Mouse (Mus musculus) cerebellum, adult 8-10 months (tissue): ENCODE data around the gene Hint1.

Experiments
- DNase-seq: peaks from one replicate; pipeline ENCODE4 v3.0.0; 2022

Gene Hint1

DNA sequence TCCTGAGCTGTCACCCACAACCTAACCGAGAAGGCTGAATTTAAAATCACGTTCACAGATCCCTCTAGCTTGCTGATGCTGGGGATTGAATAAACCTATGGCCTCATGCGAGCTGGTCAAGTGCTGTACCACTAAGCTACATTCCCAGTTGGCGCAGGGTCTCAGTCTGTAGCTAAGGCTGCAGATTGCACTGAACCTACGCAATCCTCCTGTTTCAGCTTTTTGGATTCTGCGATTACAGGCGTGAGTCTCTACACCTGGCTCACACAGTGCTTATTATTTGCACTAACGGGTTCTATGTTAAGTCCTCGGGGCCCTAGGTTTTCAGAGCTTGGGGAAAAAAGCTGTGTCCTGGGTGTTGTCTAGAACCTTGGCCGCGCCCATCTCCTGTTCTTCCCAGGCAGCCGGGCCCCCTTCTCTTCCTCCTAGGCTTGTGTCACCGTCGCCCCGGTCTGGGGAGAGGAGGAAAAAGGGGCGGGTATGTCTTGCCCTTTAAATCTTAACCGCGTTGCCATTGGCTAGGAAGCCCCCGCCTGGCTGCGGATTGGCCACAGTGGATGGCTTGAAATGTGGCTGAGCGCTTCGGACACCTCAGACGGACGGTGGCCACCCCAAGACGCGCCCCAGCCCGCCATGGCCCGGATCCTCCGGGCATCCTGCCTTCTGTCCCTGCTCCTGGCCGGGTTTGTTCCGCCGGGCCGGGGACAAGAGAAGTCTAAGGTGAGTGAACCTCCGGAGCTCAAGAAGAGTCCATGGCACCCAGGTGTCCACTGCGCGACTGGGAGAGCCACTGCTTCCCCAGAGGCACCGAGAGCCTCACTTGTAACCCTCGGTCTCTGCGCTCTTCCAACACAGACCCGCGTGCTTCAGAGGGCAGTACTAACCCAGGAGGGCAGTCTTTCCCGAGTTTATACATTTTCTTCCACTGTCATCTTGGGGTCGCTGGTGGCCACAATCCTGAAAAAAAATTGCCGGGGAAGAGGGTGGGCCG lies 36.4 kb downstream of the Hint1 start, which contains the start of gene Gpx3:
Gpx3 (plus strand) TSS at position 121 of the 991 bp plus-strand sequence.
- peak; percentile 69 for DNase-seq

DNA sequence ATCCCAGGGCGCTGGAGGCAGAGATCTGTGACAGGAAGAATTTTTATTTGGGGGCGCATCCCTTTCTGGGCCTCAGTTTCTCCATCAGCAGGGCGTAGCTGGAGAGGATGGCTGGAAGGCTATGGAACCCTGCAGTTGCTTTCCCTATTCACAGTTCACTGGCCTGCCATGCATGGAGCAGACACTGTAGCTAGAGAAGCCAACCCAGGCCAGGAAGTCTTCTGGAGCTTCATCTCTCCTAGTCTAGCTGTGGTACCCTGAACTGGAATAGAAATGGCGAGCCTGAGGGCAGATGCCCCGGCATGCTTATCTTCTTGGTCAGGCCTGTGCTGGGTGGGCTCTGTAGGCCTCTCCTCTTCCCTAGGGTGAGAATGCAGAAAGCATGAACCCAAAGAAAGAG lies 37.2 kb downstream of the Hint1 start:
- no peak for DNase-seq

DNA sequence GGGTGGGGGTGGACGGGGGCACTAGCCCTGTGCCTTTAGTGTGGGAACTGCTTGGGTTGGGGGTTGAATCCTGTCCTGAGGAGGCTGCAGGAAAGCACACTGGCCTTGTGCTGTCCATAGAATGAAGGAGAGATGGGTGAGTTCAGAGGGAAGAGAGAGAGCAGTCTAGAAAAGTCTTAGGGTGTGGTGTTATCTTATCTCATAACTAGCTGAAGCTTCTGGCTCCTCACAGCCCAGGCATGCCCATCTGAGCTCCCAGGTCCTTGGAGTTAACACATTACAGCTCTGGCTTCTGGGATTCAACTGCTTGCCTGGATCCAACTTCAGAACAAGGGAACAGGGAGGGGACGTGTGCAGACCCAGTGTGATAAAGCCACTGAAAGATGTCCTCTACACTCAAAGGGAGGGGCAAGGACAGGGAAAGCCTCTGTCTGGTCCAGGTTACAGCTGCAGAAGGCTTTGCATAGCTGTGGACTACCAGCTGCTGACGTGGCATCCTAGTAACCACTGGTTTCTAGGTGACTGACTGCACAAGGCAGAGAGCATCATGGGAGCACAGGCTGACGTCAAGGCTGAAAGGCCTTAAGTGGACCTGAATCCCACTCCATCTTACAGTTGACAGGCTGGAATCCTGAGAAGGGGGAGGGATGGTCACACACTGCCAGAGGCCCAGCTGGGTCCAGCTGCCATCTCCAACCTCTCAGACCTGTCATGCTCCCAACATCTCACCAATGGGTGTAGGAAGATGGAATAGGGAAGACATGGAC lies 37.9 kb downstream of the Hint1 start:
- DNase-seq: no peak

DNA sequence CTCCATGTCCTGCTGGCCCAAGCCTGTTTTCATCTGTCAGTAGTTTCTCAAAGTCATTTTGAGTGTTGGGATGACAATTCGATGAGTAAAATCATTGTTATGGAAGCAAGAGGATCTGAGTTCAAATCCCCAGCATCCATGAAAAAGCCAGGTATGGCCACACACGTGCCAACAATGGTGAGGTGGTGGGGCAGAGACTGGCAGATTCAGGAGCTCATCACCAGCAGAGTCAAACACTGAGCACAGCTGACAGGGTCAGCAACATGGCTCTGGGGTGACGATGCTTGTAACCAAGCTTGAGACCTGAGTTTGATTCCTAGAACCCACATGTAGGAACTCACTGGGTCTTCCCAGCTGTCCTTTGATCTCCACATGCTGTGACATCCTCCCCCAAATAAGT lies 38.9 kb downstream of the Hint1 start:
- DNase-seq: no peak

DNA sequence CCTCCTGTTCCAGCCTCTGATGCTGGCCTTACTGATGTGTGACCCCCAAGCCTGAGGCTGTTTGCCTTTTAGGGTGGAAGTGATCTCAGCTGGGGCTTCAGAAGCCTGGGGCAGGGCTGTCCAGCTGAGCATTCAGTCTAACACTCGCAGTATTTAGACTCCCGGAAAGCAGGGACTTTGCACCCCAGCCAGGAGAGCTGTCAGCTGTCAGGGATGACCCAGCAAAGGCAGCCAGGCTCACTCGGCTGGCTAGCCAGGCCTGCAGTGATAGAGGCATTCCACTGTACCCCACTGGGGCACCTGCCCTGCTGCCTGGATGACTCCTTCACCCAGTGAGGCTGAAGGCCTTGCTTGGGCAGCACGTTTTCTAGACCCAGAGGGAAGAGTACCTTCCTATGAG lies 39.7 kb downstream of the Hint1 start:
- DNase-seq: no peak

GRCm38 (mm10) chr11:54906466-54906865 lies 40.3 kb downstream of the Hint1 start:
- no peak for DNase-seq

DNA sequence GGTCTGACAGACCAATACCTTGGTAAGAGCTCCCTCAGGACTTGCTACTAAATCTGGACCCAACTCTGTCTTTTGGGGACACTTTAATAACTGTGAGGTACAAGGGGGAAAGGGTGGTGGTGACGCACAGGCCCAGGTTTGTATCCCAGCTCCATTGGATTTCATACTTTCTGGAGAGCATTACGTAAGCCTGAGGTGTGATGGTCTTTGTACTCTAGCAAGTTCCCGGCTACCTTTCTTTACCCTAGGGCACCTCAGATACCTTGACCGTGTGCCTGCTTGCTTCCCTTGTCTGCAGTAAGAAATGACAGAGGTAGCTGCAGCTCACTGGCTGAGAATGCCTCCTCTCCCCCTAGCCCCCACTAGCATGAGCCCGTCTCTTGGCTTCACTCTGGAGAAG lies 41.1 kb downstream of the Hint1 start:
- no peak for DNase-seq

GRCm38 (mm10) chr11:54909273-54909672 lies 43.1 kb downstream of the Hint1 start:
- DNase-seq: no peak

DNA sequence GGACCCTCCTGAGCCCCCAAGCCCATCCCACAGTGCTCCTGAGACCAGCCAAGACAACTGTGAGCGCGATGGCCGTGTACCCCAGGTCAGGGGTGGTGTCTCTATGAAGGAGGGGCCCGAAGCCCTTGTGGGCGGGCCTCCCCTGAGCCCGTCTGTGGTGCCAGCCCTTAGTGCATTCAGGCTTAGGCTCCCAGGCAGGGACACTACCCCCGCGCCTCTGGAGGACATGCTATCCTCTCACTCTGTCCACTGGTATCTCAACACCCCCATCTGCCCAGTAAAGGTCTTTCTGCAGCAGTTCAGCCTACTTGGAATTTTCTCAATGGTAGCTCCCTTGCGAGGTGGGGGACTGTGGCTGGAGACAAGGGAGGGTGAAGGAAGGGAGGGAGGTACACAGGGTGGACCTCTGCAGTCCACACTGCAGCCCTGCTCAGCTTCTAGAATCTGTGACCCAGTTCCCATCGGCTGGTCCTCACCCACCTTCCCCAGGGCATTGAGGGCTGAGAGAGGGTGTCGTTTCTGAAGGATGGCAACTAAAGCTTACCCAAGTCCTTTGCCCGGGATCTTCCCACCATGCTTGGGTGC lies 44.0 kb downstream of the Hint1 start:
- DNase-seq: no peak

DNA sequence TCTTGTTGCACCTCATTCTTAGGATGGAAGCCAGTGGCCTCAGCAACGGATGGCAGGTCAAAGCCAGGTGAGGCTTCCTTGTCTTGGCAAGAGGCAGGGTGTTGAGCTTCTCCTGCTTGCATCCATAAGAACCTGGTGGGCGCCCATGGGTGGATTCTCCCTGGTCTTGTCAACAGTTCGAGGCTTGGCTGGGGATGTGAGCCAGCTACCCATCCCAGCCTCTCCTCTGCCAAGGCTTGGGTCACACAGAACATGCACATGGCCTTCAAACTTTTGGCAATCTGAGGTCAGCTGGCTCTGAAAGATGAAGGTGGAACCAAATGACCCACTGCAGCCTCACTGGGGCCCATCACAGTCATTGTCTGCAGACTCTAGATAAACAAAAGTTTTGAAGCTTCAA lies 45.0 kb downstream of the Hint1 start:
- DNase-seq: no peak

DNA sequence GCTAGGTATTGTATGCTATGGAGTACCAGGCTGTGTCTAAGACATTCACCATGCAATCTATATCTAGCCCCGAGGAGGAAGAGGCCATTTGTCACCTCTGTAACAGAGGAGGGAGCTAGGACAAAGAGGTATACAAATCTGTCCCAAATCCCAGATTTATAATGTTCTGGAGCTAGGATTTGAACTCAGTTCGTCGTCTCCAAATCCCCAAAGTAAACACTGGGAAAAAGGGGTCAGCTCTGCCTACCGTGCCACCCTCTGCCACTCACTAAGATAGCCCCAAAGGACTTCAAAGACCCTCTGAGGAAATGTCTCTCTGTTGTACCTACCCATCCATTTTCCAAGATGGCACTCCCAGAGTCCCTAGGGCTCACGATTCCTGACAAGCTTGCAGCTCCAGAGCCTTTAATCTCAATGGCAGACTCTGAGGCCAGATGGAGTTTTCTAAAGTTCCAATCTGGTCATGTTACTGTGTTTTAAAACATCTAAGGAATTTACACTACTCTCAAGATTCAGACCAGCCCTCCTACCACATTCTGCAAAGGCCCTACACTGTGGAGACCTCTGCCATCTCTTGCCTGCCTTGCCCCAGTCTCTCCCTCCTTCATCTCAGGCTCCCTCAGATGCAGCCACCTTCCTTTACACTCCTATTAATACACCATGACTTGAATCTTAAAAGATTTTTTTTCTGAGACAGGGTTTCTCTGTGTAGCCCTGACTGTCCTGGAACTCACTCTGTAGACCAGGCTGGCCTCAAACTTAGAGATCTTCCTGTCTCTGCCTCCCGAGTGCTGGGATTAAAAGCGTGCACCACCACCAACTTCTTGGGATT lies 45.7 kb downstream of the Hint1 start:
- no peak for DNase-seq

DNA sequence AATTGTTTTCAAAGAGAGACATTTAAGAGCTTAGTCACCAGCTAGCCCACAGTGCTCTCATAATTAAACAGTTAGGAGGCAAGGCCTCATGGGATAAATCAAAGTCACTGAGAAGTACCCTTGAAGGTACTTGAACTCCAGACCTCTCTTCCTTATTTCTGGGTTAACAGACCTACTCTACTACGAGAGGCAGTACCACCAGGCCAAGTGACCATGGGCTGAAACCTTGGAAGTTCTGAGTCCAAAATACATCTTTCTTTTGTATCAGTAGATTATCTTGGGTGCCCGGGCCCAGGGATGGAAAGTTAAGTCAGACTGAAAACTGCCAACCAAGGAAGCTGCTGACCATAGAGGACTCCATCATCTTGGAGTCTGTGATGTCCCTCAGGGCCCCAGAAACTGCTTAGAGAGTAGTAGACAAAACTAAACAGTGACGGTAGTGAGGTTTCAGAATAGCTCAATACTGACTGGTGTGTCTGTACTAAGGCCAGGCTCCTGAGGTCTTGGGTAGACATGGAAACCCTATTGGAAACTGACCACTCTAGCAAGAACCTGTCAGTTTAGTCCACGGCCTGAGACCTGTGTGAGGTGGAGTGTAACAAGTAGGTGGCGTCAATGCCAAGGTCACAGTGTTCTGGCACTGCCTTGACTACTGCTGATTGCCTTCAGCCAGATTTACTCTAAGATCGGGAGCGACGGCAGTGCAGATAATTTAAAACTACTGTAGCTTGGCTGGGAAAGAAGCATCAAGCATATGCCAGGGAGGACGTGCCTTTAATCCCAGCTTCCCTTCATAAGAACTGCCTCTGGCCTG lies 46.5 kb downstream of the Hint1 start:
- DNase-seq: no peak

DNA sequence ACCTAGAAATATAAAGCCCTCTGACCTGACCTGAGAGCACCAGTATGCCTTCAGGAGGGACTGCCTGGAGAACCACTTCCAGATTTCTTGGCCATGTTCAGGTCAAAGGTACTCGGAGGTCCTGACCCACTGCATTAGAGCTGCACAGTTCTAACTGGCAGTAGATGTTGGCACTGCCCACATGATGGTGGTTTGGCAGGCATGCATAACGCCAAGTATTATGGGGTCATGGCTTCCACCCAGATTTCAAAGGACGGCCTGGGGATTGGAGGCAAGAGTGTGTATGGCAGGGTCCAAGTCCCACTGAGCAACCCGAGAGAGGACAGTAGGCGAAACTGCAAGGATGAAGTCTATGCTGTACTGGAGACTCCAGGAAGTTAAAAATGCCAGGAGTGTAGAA lies 47.7 kb downstream of the Hint1 start:
- DNase-seq: no peak

DNA sequence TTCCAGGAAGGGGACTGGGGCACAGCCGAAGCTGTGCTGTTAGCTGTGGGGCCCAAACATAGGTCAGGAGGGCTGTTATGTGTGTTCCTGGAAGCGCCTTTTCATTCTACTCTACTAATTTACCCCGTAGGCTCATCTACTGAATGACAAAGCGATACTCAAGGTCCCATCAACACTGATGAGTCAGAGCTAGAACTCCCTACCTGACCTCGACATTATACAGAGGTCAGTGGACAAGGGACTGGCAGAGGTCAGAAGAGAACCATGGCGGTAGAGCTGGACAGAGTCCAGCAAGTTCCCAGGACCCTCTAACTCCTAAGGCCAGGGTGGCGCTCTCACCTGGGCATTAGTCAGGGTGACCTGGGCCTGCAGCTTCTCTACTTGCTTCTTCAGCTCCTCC lies 51.3 kb downstream of the Hint1 start:
- no peak for DNase-seq

- no peak for DNase-seq
These were observed 52.1 kb downstream of the Hint1 start for GRCm38 (mm10) chr11:54918273-54918672.
